23 mouse cellular contexts compared by ENCODE assay signal in genomic region chr2:50048442-50048841, GRCm38 (mm10). TPM values are rescaled to one million over a fixed set of nuclear protein-coding genes. Genes with fewer than 3 reads are reported as not detected.
DNase-seq lines count a peak whose midpoint lies in the region; ATAC-seq and TF ChIP-seq lines count a peak whose summit lies in the region.
"Had no signal": no experiment of that assay in that cellular context is flagged by ENCODE, and none has a peak within 500 bp of the region (broad histone marks: within the 10 kb centered on the region; RNA-seq: fewer than 3 reads in every experiment).

No protein-coding gene starts in this region.

- H3K27me3 ChIP-seq in intestine, embryonic 14.5 days (replicated peaks; ENCODE audit: control insufficient read depth, insufficient read depth, low read length) = no peaks in the 10 kb centered on the region
- H3K27me3 ChIP-seq in intestine, postnatal 0 days (replicated peaks; ENCODE audit: control insufficient read depth, insufficient read depth, low read length) = no peaks in the 10 kb centered on the region
- no peaks in the 10 kb centered on the region for H3K27me3 ChIP-seq in stomach, embryonic 16.5 days (ENCODE audit: control insufficient read depth, insufficient read depth, low read length)
- no peaks in the 10 kb centered on the region for H3K27me3 ChIP-seq in midbrain, embryonic 10.5 days (ENCODE audit: low read depth, poor library complexity, severe bottlenecking)
- H3K27me3 ChIP-seq: forebrain, embryonic 15.5 days; heart, embryonic 12.5 days; heart, embryonic 15.5 days; hindbrain, embryonic 13.5 days had no signal

- H3K4me3 ChIP-seq in intestine, embryonic 14.5 days (ENCODE audit: low read depth, low read length) = no peak overlapping the region
- H3K4me3 ChIP-seq in intestine, postnatal 0 days (ENCODE audit: low read depth, low read length) = no peak overlapping the region
- no peak overlapping the region for H3K4me3 ChIP-seq in stomach, embryonic 16.5 days (replicated peaks; ENCODE audit: low read length)
- no peak overlapping the region for H3K4me3 ChIP-seq in midbrain, embryonic 10.5 days
- H3K4me3 ChIP-seq: forebrain, embryonic 12.5 days; forebrain, embryonic 15.5 days; heart, embryonic 12.5 days; heart, embryonic 15.5 days; hindbrain, embryonic 10.5 days; hindbrain, embryonic 13.5 days had no signal

- H3K4me1 ChIP-seq in intestine, embryonic 14.5 days (replicated peaks; ENCODE audit: control insufficient read depth, insufficient read depth, low read length) = no peaks in the 10 kb centered on the region
- no peaks in the 10 kb centered on the region for H3K4me1 ChIP-seq in intestine, postnatal 0 days (replicated peaks; ENCODE audit: control insufficient read depth, insufficient read depth, low read length)
- 0 out of 2 replicates have a peak, but pooled peaks cover 3% of the 10 kb centered on the region for H3K4me1 ChIP-seq in stomach, embryonic 16.5 days (ENCODE audit: control insufficient read depth, insufficient read depth, low read length)
- H3K4me1 ChIP-seq in midbrain, embryonic 10.5 days = peaks cover 9% of the 10 kb centered on the region
- H3K4me1 ChIP-seq: forebrain, embryonic 12.5 days; heart, embryonic 15.5 days; hindbrain, embryonic 13.5 days had no signal

- no peaks in the 10 kb centered on the region for H3K36me3 ChIP-seq in intestine, embryonic 14.5 days (ENCODE audit: control insufficient read depth, insufficient read depth, low read length)
- no peaks in the 10 kb centered on the region for H3K36me3 ChIP-seq in intestine, postnatal 0 days (ENCODE audit: control insufficient read depth, insufficient read depth)
- no peaks in the 10 kb centered on the region for H3K36me3 ChIP-seq in stomach, embryonic 16.5 days (ENCODE audit: control insufficient read depth, insufficient read depth, low read length)
- no peaks in the 10 kb centered on the region for H3K36me3 ChIP-seq in midbrain, embryonic 10.5 days
- H3K36me3 ChIP-seq: forebrain, embryonic 12.5 days; forebrain, embryonic 15.5 days; heart, embryonic 12.5 days; heart, embryonic 15.5 days; hindbrain, embryonic 10.5 days; hindbrain, embryonic 13.5 days had no signal

- H3K27ac ChIP-seq in intestine, embryonic 14.5 days (ENCODE audit: low read depth) = no peak overlapping the region
- H3K27ac ChIP-seq in intestine, postnatal 0 days (ENCODE audit: low read depth, low read length) = no peak overlapping the region
- H3K27ac ChIP-seq in stomach, embryonic 16.5 days (ENCODE audit: low read length) = no peak overlapping the region
- no peak overlapping the region for H3K27ac ChIP-seq in midbrain, embryonic 10.5 days (replicated peaks)
- H3K27ac ChIP-seq: forebrain, embryonic 12.5 days; forebrain, embryonic 15.5 days; heart, embryonic 15.5 days; hindbrain, embryonic 10.5 days; hindbrain, embryonic 13.5 days had no signal

- TF ChIP-seq CTCF in intestine, postnatal 0 days (IDR thresholded peaks at IDR 0.05; ENCODE audit: low read depth) = no peak

- ATAC-seq in intestine, embryonic 14.5 days (replicated peaks; ENCODE audit: low FRiP score, low TSS enrichment, low read depth) = peak; percentile 77; the same call in 1 of the 2 replicates
- ATAC-seq in intestine, postnatal 0 days = peak; percentile 38; the same call in 1 of the 2 replicates
- ATAC-seq in stomach, embryonic 16.5 days (ENCODE audit: insufficient read depth, low FRiP score) = peak; percentile 72; the same call in 1 of the 2 replicates
- ATAC-seq: CD4-positive, CD25-positive, alpha-beta regulatory T cell, adult 4 months; forebrain, embryonic 15.5 days; hindbrain, embryonic 16.5 days had no signal

- no peak overlapping the region for H3K4me2 ChIP-seq in intestine, embryonic 14.5 days (ENCODE audit: low read length)
- no peak overlapping the region for H3K4me2 ChIP-seq in intestine, postnatal 0 days (replicated peaks; ENCODE audit: low read depth)
- no peak overlapping the region for H3K4me2 ChIP-seq in stomach, embryonic 16.5 days (ENCODE audit: low read depth, low read length)
- H3K4me2 ChIP-seq: forebrain, embryonic 12.5 days; forebrain, embryonic 15.5 days; heart, embryonic 12.5 days; heart, embryonic 15.5 days; hindbrain, embryonic 13.5 days had no signal

- no peak overlapping the region for H3K9ac ChIP-seq in intestine, embryonic 14.5 days (ENCODE audit: low read length)
- H3K9ac ChIP-seq in intestine, postnatal 0 days (ENCODE audit: low read depth, low read length) = no peak overlapping the region
- H3K9ac ChIP-seq in stomach, embryonic 16.5 days (ENCODE audit: low read length) = no peak overlapping the region
- H3K9ac ChIP-seq: forebrain, embryonic 12.5 days; forebrain, embryonic 15.5 days; heart, embryonic 12.5 days; heart, embryonic 15.5 days; hindbrain, embryonic 13.5 days had no signal

- no peaks in the 10 kb centered on the region for H3K9me3 ChIP-seq in intestine, embryonic 14.5 days (ENCODE audit: control insufficient read depth, low read length)
- H3K9me3 ChIP-seq in intestine, postnatal 0 days (ENCODE audit: control insufficient read depth) = no peaks in the 10 kb centered on the region
- no peaks in the 10 kb centered on the region for H3K9me3 ChIP-seq in stomach, embryonic 16.5 days (replicated peaks; ENCODE audit: control insufficient read depth, low read length)
- no peaks in the 10 kb centered on the region for H3K9me3 ChIP-seq in midbrain, embryonic 10.5 days (replicated peaks)
- H3K9me3 ChIP-seq: forebrain, embryonic 12.5 days; forebrain, embryonic 15.5 days; heart, embryonic 12.5 days; heart, embryonic 15.5 days; hindbrain, embryonic 10.5 days; hindbrain, embryonic 13.5 days had no signal

- no peak for DNase-seq in intestine, embryonic 14.5 days (ENCODE audit: low spot score)
- DNase-seq in yolk sac, embryonic 10.5 days (ENCODE audit: low spot score) = no peak
- DNase-seq in neural tube, embryonic 10.5 days (ENCODE audit: extremely low spot score, low spot score) = no peak
- DNase-seq in midbrain, embryonic 10.5 days (ENCODE audit: low spot score) = no peak
- DNase-seq: adrenal gland, postnatal 10 days; adrenal gland, postnatal 36 days; cerebellum, adult 18-20 months; cerebellum, adult 9-10 months; cerebellum, postnatal 14 days; gastrocnemius, postnatal 25 days; heart, adult 18-20 months; heart, postnatal 10 days; heart, postnatal 36 days had no signal

RNA-seq across cellular contexts. Expression of gene Lypd6, which starts 17.8 kb away (rescaled TPM):
- polyA plus RNA-seq in intestine, embryonic 14.5 days (2014; fragmentation: Nextera tagmentation; extraction: Ambion mirVana) = 17.7 and 20.0 TPM in 2 replicates
- polyA plus RNA-seq in intestine, postnatal 0 days (2015; fragmentation: Nextera tagmentation; extraction: Ambion mirVana) = 1.9 and 2.7 TPM in 2 replicates
- 20.1 and 22.6 TPM in 2 replicates for polyA plus RNA-seq in stomach, embryonic 16.5 days (2015; fragmentation: Nextera tagmentation; extraction: Ambion mirVana)
- polyA plus RNA-seq in midbrain, embryonic 10.5 days (2016; fragmentation: Nextera tagmentation; extraction: Ambion mirVana) = 4.3 and 5.2 TPM in 2 replicates
- polyA plus RNA-seq: CD4-positive, CD25-positive, alpha-beta regulatory T cell, adult 4 months had no signal
